Mouse (Mus musculus) E14TG2a.4 (cell line): ENCODE data around the gene E330034G19Rik.
"Not testable (repeated sequence)": the region's sequence is repeated elsewhere in the genome, so short reads cannot be mapped to it uniquely, and the experiment has no call there.

ENCODE experiments used
- H3K27me3 ChIP-seq: 2 replicates; pipeline ENCODE4 v1.6.1; 2014; ENCODE audit warnings: low read length, control low read depth; ENCODE audit not compliant: insufficient read depth
- H3K36me3 ChIP-seq: 2 replicates; pipeline ENCODE4 v1.6.1; 2014; ENCODE audit warnings: low read length, control low read depth; ENCODE audit not compliant: insufficient read depth
- H3K4me1 ChIP-seq: replicated peaks from 2 replicates; pipeline ENCODE4 v1.6.1; 2014; ENCODE audit warnings: low read depth, low read length, control low read depth
- H3K4me3 ChIP-seq: replicated peaks from 2 replicates; pipeline ENCODE4 v1.5.1; 2014; ENCODE audit warnings: mild to moderate bottlenecking, low read length
- H3K9me3 ChIP-seq: 2 replicates; pipeline ENCODE4 v1.6.1; 2014; ENCODE audit warnings: low read length, control low read depth
- CTCF ChIP-seq: conservative IDR thresholded peaks from 2 replicates; pipeline ENCODE4 v1.5.1; 2014; ENCODE audit warnings: low read length
- NANOG ChIP-seq: IDR thresholded peaks from 2 replicates; pipeline ENCODE4 v1.6.1; 2014; ENCODE audit warnings: borderline replicate concordance, low read length, mixed read lengths
- POU5F1 ChIP-seq: IDR thresholded peaks from 2 replicates; pipeline ENCODE4 v1.6.1; 2014; ENCODE audit warnings: low read length, borderline replicate concordance

The E330034G19Rik gene

GRCm38 (mm10) chr14:24293631-24294030 is 617 bp downstream of the E330034G19Rik start:
- Histone ChIP-seq H3K27me3 (no peaks in the 10 kb centered on the region), H3K9me3 (peaks cover 4% of the 10 kb centered on the region; the same call in 1 of the 2 replicates), H3K36me3 (no peaks in the 10 kb centered on the region), H3K4me3 (no peak overlapping the region), H3K4me1 (no peaks in the 10 kb centered on the region)
- TF ChIP-seq NANOG (no peak), POU5F1 (no peak), CTCF (no peak)

GRCm38 (mm10) chr14:24302126-24302525 is 9.1 kb downstream of the E330034G19Rik start:
- peaks cover 28% of the 10 kb centered on the region for H3K9me3 ChIP-seq
- H3K4me3 ChIP-seq, H3K27me3 ChIP-seq, H3K4me1 ChIP-seq, H3K36me3 ChIP-seq: not testable (repeated sequence)

- H3K27me3 ChIP-seq: no peaks in the 10 kb centered on the region
- no peak overlapping the region for H3K4me3 ChIP-seq
- TF ChIP-seq POU5F1 (no peak), NANOG (no peak), CTCF (no peak)
- H3K4me1 ChIP-seq: no peaks in the 10 kb centered on the region
- no peaks in the 10 kb centered on the region for H3K36me3 ChIP-seq
- peaks cover 28% of the 10 kb centered on the region for H3K9me3 ChIP-seq
Observed at GRCm38 (mm10) chr14:24306667-24307066, 13.7 kb downstream of the E330034G19Rik start.

GRCm38 (mm10) chr14:24307146-24307545 is 14.1 kb downstream of the E330034G19Rik start:
- TF ChIP-seq POU5F1 (no peak), NANOG (no peak)
- no peaks in the 10 kb centered on the region for H3K36me3 ChIP-seq
- no peak overlapping the region for H3K4me3 ChIP-seq
- no peaks in the 10 kb centered on the region for H3K27me3 ChIP-seq
- H3K4me1 ChIP-seq: no peaks in the 10 kb centered on the region
- H3K9me3 ChIP-seq: peaks cover 28% of the 10 kb centered on the region

- Histone ChIP-seq H3K4me1 (no peaks in the 10 kb centered on the region), H3K36me3 (no peaks in the 10 kb centered on the region), H3K4me3 (no peak overlapping the region), H3K9me3 (no peaks in the 10 kb centered on the region), H3K27me3 (no peaks in the 10 kb centered on the region)
- no peak for TF ChIP-seq NANOG
- peak; percentile 95 for TF ChIP-seq CTCF
Observed at GRCm38 (mm10) chr14:24311110-24311509, 18.1 kb downstream of the E330034G19Rik start.

GRCm38 (mm10) chr14:24347007-24347406 is 54.0 kb downstream of the E330034G19Rik start:
- peaks cover 49% of the 10 kb centered on the region for H3K9me3 ChIP-seq
- TF ChIP-seq NANOG: peak; percentile 55; the same call in 1 of the 2 replicates
- H3K27me3 ChIP-seq, H3K36me3 ChIP-seq, H3K4me1 ChIP-seq, H3K4me3 ChIP-seq: not testable (repeated sequence)

GRCm38 (mm10) chr14:24358295-24358951 is 65.4 kb downstream of the E330034G19Rik start:
- Histone ChIP-seq H3K4me1 (no peaks in the 10 kb centered on the region), H3K36me3 (no peaks in the 10 kb centered on the region), H3K27me3 (no peaks in the 10 kb centered on the region), H3K4me3 (no peak overlapping the region), H3K9me3 (peaks cover 11% of the 10 kb centered on the region)
- TF ChIP-seq NANOG: no peak
- peak; percentile 11 for TF ChIP-seq CTCF
